Mouse (Mus musculus) heart, adult 2 months (tissue): ENCODE data around the gene Bcas3. TPM values are rescaled to one million over a fixed set of nuclear protein-coding genes. Genes with fewer than 3 reads are reported as not detected.

ENCODE experiments used
- DNase-seq, 2 experiments: peaks; one replicate each; pipeline ENCODE4 v3.0.0; 2021
- H3K27ac ChIP-seq: fragments of 200-600 bp; 2 replicates; pipeline ENCODE4 v1.8.1; 2022
- H3K27me3 ChIP-seq: fragments of 200-500 bp; 2 replicates; pipeline ENCODE4 v1.6.1; 2012; ENCODE audit warnings: mild to moderate bottlenecking, low read length, inconsistent platforms, mixed read lengths; ENCODE audit not compliant: control insufficient read depth, insufficient read depth
- H3K36me3 ChIP-seq: fragments of 200-500 bp; 2 replicates; pipeline ENCODE4 v1.6.1; 2012; ENCODE audit warnings: low read length, inconsistent platforms; ENCODE audit not compliant: control insufficient read depth, insufficient read depth
- H3K4me1 ChIP-seq: fragments of 200-500 bp; 2 replicates; pipeline ENCODE4 v1.6.1; 2011; ENCODE audit warnings: low read length; ENCODE audit not compliant: control insufficient read depth, insufficient read depth
- H3K4me3 ChIP-seq: fragments of 200-600 bp; 2 replicates; pipeline ENCODE4 v1.8.1; 2022
- H3K79me2 ChIP-seq: fragments of 200-500 bp; replicated peaks from 2 replicates; pipeline ENCODE4 v1.6.1; 2012; ENCODE audit warnings: mild to moderate bottlenecking, inconsistent platforms, low read length, moderate library complexity, mixed read lengths; ENCODE audit not compliant: control insufficient read depth, insufficient read depth
- H3K9ac ChIP-seq: fragments of 200-500 bp; 2 replicates; pipeline ENCODE4 v1.6.1; 2012; ENCODE audit warnings: low read depth, mild to moderate bottlenecking, control low read depth, inconsistent platforms, low read length, mixed read lengths
- CTCF ChIP-seq: fragments of 200-600 bp; IDR thresholded peaks from 2 replicates; pipeline ENCODE4 v1.8.1; 2022; ENCODE audit warnings: antibody characterized with exemption, mild to moderate bottlenecking, moderate library complexity
- EP300 ChIP-seq: fragments of 200-500 bp; IDR thresholded peaks from 2 replicates; pipeline ENCODE4 v1.6.1; 2011; ENCODE audit warnings: low read depth, low read length, control low read depth; ENCODE audit not compliant: insufficient read depth
- POLR2A ChIP-seq: fragments of 200-500 bp; IDR thresholded peaks from 2 replicates; pipeline ENCODE4 v1.6.1; 2011; ENCODE audit warnings: mild to moderate bottlenecking, low read depth, low read length, control low read depth; ENCODE audit not compliant: insufficient read depth
- WGBS: fragments of 180-500 bp; shearing (Covaris S2); methylation state at CpG from one replicate; pipeline ENCODE4 v1.1.7; 2018; 5-methylcytosine and 5-hydroxymethylcytosine counted together
- intact Hi-C: fragments of 180-260 bp; cut with DNase I; formaldehyde crosslinking; loops from one replicate; pipeline ENCODE4 v1.15.1; 2025
- polyA plus RNA-seq: library from polyadenylated mRNA; depleted of rRNA; stranded (reverse); fragments of >200 nt; gene quantifications from 2 replicates; pipeline ENCODE4 v1.2.3, GENCODE M21; 2012
- total RNA-seq, 2 experiments: library from RNA; stranded (reverse); gene quantifications; 2 replicates each; pipeline ENCODE4 v1.2.3; 2021

Gene Bcas3
- total and polyA plus RNA-seq, 3 experiments = 26.6 to 40.4 (median 36.0) TPM

DNA sequence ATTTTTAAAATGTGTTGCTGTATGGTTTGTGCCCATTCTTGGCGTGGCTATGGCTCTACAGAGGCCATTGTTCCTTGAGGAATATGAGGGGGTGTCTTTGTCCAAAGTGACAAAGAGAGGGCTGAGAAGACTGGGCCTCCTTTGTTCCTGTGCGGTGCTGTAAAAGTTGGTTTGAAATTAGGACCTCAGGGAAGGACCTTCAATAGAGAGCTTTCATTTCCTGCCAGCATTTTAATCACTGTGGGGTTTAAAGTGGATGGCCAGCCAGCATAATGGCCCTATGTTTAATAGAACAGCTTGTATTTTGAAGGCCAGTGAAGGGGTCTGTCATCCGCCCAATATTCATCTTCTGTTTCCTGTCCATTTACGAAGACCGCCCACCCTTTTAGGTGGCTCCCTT, 325.7 kb downstream of the Bcas3 start:
- no peaks in the 10 kb centered on the region for H3K79me2 ChIP-seq
- no peak overlapping the region for H3K4me3 ChIP-seq
- intact Hi-C loops = no loop called here
- H3K27ac ChIP-seq = no peak overlapping the region
- TF ChIP-seq CTCF (no peak), EP300 (no peak), POLR2A (no peak)
- WGBS = 78% methylated on average over 5 of the region's 5 CpGs
- no peak for DNase-seq
- H3K27me3 ChIP-seq = no peaks in the 10 kb centered on the region
- H3K36me3 ChIP-seq = no peaks in the 10 kb centered on the region
- no peaks in the 10 kb centered on the region for H3K4me1 ChIP-seq
- no peak overlapping the region for H3K9ac ChIP-seq

DNA sequence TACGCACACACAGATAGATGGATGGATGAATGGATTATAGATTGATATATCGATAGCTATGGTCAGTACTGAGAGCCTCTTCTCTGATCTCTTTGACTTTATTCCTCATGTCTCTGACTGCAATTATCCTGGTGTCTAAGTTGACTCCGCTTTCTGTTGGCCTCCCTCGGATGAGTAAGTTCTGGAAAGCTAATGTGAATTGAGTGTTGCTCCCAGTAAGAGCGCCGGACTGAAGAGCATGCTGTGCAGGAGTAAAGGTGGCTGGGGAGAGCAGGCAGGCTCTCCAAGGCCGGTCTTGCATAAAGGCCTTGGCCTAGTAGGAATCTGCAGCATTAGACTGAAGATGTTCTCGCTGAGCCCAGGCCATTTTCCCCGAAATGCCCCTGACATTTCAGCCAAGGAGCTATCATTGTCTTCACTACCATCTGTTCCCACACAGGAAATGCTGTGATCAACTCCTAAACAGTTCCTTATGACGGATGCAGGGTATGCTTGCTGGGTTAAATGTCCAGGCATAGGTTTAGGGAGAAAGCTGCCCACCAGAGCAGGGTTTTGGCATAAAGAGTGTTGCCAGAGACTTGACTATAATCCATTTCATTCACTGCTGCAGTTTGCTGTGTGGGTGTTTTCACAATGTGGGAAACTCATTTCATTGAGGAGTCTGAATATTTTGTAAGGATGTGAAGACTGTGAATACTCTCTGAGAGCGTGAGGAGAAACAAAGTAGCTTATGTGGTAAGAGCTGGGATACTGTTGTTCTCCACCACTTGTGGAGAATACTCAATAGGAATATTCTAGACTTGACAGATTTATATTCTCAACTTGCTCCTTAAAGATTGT, 328.8 kb downstream of the Bcas3 start:
- H3K9ac ChIP-seq = no peak overlapping the region
- no peaks in the 10 kb centered on the region for H3K27me3 ChIP-seq
- no peak overlapping the region for H3K4me3 ChIP-seq
- no peaks in the 10 kb centered on the region for H3K36me3 ChIP-seq
- intact Hi-C loops = no loop called here
- no peak overlapping the region for H3K27ac ChIP-seq
- H3K79me2 ChIP-seq = no peaks in the 10 kb centered on the region
- TF ChIP-seq POLR2A (no peak), CTCF (no peak), EP300 (no peak)
- DNase-seq = no peak
- WGBS = 85% methylated on average over 11 of the region's 11 CpGs
- no peaks in the 10 kb centered on the region for H3K4me1 ChIP-seq

DNA sequence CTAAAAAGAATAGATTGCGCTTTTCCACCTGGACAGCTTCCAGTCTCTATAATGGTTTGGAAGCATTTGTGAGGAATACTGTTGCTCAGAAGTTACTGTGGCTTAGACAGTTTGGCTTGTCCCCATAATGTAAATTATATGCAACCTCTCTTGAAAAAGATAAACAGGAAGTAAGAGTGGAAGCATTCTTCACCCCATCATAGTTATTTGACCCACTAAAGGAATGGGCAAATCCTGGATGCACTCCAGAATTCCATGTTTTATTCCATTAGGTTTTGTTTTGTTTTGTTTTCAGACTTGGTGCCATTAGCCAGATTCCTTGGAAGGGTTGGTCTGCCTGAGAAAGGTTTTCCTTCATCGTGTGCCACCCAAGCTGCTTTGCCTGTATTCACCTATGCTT, 332.0 kb downstream of the Bcas3 start:
- no peaks in the 10 kb centered on the region for H3K27me3 ChIP-seq
- DNase-seq = no peak
- 84% methylated on average over 2 of the region's 2 CpGs for WGBS
- intact Hi-C loops = no loop called here
- H3K27ac ChIP-seq = no peak overlapping the region
- no peaks in the 10 kb centered on the region; the same call in 1 of the 2 replicates for H3K4me1 ChIP-seq
- no peaks in the 10 kb centered on the region for H3K79me2 ChIP-seq
- no peaks in the 10 kb centered on the region for H3K36me3 ChIP-seq
- H3K4me3 ChIP-seq = no peak overlapping the region
- TF ChIP-seq POLR2A = no peak
- no peak for TF ChIP-seq CTCF
- TF ChIP-seq EP300 = no peak
- no peak overlapping the region for H3K9ac ChIP-seq

DNA sequence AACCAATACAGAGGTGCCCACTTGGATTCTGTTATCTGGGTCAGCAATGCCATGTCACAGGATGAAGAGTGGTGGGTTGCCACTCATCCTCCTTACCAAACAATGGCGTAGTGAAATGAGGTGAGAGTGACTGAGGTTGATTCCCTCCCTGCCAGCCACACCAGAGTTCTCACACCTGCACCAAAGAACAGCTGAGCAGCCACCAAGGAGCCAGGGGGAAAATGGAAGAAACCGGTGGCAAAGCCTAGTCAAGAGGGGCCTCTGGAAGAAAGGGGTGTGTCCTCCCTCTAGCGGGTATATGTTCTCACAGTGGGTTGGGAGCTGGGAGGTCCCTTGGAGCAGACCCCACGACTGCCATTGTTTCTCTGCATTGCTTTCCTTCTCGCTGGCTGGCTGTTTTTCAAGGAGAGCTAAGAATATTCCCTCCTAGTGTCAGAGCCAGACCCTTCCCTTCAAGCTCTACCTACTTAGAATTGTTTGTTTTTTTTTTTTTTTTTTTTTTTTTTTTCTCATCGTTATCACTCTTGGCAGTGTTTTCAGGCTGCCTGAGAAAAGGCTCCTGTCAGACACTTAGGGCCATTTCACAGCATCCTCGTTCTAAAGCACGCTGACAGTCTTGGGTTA, 335.0 kb downstream of the Bcas3 start:
- H3K36me3 ChIP-seq = no peaks in the 10 kb centered on the region; the same call in 1 of the 2 replicates
- DNase-seq = no peak
- H3K79me2 ChIP-seq = no peaks in the 10 kb centered on the region; the same call in 1 of the 2 replicates
- no peak overlapping the region for H3K9ac ChIP-seq
- 45% methylated on average over 8 of the region's 8 CpGs for whole genome bisulfite sequencing
- no peak for TF ChIP-seq CTCF
- TF ChIP-seq POLR2A = no peak
- TF ChIP-seq EP300 = no peak
- no peaks in the 10 kb centered on the region for H3K27me3 ChIP-seq
- no peak overlapping the region for H3K27ac ChIP-seq
- H3K4me1 ChIP-seq = peaks cover 2% of the 10 kb centered on the region
- no peak overlapping the region for H3K4me3 ChIP-seq
- intact Hi-C loops = no loop called here

DNA sequence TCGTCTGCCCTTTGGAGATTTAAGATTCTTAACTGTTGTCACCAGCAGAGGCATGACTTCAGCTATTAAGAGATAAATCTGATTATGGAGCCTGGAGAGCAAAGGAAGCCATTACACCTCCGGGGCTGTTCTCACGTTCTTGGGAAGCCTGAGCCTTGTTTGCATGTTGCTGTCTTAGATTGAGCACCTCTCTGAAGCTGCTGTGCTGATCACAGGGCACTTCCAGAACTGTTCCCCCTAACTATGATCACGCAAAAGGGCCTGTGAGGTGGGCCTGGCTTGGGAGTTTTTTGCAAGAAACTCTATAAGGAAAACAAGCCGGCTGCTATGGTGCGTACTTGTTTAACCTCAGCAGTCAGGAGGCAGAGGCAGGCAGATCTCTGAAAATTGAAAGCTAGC, 335.5 kb downstream of the Bcas3 start:
- WGBS = 79% methylated on average over 6 of the region's 6 CpGs
- intact Hi-C loops = no loop called here
- H3K9ac ChIP-seq = no peak overlapping the region

DNA sequence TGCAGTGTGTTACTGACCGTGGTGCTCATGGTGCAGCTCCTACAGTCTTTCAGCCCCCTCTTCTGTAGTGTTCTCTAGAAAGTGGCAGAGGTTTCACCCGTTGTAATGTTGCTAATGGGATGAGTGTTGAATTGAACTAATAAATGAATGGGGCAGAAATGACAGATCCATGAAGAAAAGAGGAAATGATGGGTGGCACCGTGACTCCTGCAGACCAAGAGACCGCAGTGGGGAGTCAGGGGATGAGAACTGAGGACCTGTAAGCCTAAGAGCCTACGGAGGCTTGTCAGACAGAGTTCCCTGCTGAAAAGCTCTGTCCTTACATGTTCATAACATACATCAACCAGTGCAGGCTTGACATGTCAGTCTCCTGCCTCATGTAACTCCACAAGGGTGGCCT, 336.3 kb downstream of the Bcas3 start:
- Histone ChIP-seq H3K79me2 (no peaks in the 10 kb centered on the region; the same call in 1 of the 2 replicates), H3K9ac (no peak overlapping the region), H3K4me1 (peaks cover 2% of the 10 kb centered on the region), H3K36me3 (no peaks in the 10 kb centered on the region; the same call in 1 of the 2 replicates), H3K4me3 (no peak overlapping the region), H3K27me3 (no peaks in the 10 kb centered on the region), H3K27ac (no peak overlapping the region)
- TF ChIP-seq EP300 (no peak), CTCF (no peak), POLR2A (no peak)
- DNase-seq = no peak
- 92% methylated on average over 5 of the region's 5 CpGs for whole genome bisulfite sequencing
- intact Hi-C loops = no loop called here

More for the DNA sequence above, 335.5 kb downstream of the Bcas3 start:
- H3K4me1 ChIP-seq = peaks cover 2% of the 10 kb centered on the region
- no peak overlapping the region for H3K4me3 ChIP-seq
- H3K79me2 ChIP-seq = no peaks in the 10 kb centered on the region; the same call in 1 of the 2 replicates
- H3K36me3 ChIP-seq = no peaks in the 10 kb centered on the region; the same call in 1 of the 2 replicates
- no peaks in the 10 kb centered on the region for H3K27me3 ChIP-seq
- TF ChIP-seq CTCF (no peak), EP300 (no peak), POLR2A (no peak)
- H3K27ac ChIP-seq = no peak overlapping the region
- no peak for DNase-seq
